Mouse (Mus musculus): ENCODE results near the gene Thbs4.

GRCm38 (mm10) chr13:92712619-92713018, 82.0 kb downstream of the Thbs4 start:
- TF ChIP-seq CTCF (IDR thresholded peaks at IDR 0.05; ENCODE audit: borderline replicate concordance, insufficient read depth, low read depth, low read length), result no peak
- no peak for TF ChIP-seq POLR2A (IDR thresholded peaks at IDR 0.05; ENCODE audit: borderline replicate concordance, insufficient read depth, low read length)
